Mouse (Mus musculus): ENCODE results near the gene Dync1li2. TPM values are rescaled to one million over a fixed set of nuclear protein-coding genes. Genes with fewer than 3 reads are reported as not detected.

The Dync1li2 gene
- polyA plus RNA-seq, 1 experiment from 2014 or later: 11.3 TPM

DNA sequence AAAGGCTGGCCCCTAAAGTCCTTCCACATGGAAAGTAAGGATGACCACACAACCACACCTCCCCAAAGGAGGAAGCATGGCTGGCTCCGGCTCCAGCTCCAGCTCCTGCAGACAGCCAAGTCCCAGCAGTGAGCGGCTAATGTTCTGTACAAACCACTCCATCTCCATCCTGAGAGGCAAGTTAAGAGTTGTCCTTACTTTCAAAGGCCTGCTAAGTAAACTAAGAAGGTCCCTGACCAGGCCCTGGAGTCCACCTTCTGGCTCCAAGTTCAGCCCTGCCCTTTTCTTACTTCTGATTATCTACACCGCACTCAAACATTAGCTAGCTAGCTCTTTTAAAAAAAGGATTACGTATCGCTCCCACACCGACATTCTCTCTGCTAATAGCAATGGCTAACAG is 49.1 kb downstream of the Dync1li2 start:
- Histone ChIP-seq H3K27ac (ENCODE audit: low read length) (no peak overlapping the region), H3K4me2 (ENCODE audit: low read depth, low read length) (no peak overlapping the region)

DNA sequence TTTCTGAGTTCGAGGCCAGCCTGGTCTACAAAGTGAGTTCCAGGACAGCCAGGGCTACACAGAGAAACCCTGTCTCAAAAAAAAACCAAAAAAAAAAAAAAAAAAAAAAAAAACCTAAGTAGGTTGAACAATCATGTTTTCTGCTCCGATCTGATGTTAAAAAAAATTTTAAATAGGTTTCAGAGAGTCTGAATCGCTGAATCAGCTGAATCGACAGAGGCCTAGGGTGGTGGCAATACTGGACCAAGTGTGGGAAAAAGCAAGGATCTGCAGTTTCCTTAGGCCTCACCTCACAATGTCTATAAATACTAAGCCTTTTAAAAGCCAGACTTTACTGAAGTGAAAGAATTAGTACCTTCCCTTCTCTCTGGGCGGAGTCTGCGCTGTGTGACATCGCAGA is 49.7 kb downstream of the Dync1li2 start:
- WGBS (ENCODE audit: insufficient replicate concordance): 84% methylated on average over 7 of the region's 7 CpGs

More for the DNA sequence above, 49.1 kb downstream of the Dync1li2 start:
- Histone ChIP-seq H3K4me3 (ENCODE audit: low read depth, low read length) (no peak overlapping the region), H3K27me3 (ENCODE audit: control insufficient read depth, insufficient read depth, low read depth, low read length) (peaks cover 21% of the 10 kb centered on the region), H3K36me3 (ENCODE audit: control insufficient read depth, insufficient read depth) (no peaks in the 10 kb centered on the region), H3K9ac (ENCODE audit: low read depth, low read length) (no peak overlapping the region), H3K9me3 (replicated peaks; ENCODE audit: control insufficient read depth, low read length) (no peaks in the 10 kb centered on the region), H3K4me1 (ENCODE audit: control insufficient read depth, low read depth, low read length) (peaks cover 7% of the 10 kb centered on the region)
- 79% methylated on average over 6 of the region's 6 CpGs for WGBS (ENCODE audit: insufficient replicate concordance)
- ATAC-seq (ENCODE audit: low read depth): no peak

GRCm38 (mm10) chr8:104390245-104390644 is 52.6 kb downstream of the Dync1li2 start:
- Histone ChIP-seq H3K36me3 (ENCODE audit: control insufficient read depth, insufficient read depth) (no peaks in the 10 kb centered on the region), H3K9me3 (replicated peaks; ENCODE audit: control insufficient read depth, low read length) (no peaks in the 10 kb centered on the region), H3K9ac (ENCODE audit: low read depth, low read length) (no peak overlapping the region), H3K4me2 (ENCODE audit: low read depth, low read length) (no peak overlapping the region), H3K4me3 (ENCODE audit: low read depth, low read length) (no peak overlapping the region), H3K4me1 (ENCODE audit: control insufficient read depth, low read depth, low read length) (peaks cover 7% of the 10 kb centered on the region), H3K27ac (ENCODE audit: low read length) (no peak overlapping the region), H3K27me3 (ENCODE audit: control insufficient read depth, insufficient read depth, low read depth, low read length) (peaks cover 10% of the 10 kb centered on the region)
- ATAC-seq (ENCODE audit: low read depth): no peak
- 68% methylated on average over 8 of the region's 8 CpGs for WGBS (ENCODE audit: insufficient replicate concordance)

More for the DNA sequence above, 49.7 kb downstream of the Dync1li2 start:
- H3K4me3 ChIP-seq (ENCODE audit: low read depth, low read length): no peak overlapping the region
- ATAC-seq (ENCODE audit: low read depth): no peak
- H3K9ac ChIP-seq (ENCODE audit: low read depth, low read length): no peak overlapping the region
- H3K27me3 ChIP-seq (ENCODE audit: control insufficient read depth, insufficient read depth, low read depth, low read length): peaks cover 21% of the 10 kb centered on the region
- no peaks in the 10 kb centered on the region for H3K9me3 ChIP-seq (replicated peaks; ENCODE audit: control insufficient read depth, low read length)
- H3K27ac ChIP-seq (ENCODE audit: low read length): no peak overlapping the region
- H3K36me3 ChIP-seq (ENCODE audit: control insufficient read depth, insufficient read depth): no peaks in the 10 kb centered on the region
- H3K4me2 ChIP-seq (ENCODE audit: low read depth, low read length): no peak overlapping the region
- peaks cover 7% of the 10 kb centered on the region for H3K4me1 ChIP-seq (ENCODE audit: control insufficient read depth, low read depth, low read length)

DNA sequence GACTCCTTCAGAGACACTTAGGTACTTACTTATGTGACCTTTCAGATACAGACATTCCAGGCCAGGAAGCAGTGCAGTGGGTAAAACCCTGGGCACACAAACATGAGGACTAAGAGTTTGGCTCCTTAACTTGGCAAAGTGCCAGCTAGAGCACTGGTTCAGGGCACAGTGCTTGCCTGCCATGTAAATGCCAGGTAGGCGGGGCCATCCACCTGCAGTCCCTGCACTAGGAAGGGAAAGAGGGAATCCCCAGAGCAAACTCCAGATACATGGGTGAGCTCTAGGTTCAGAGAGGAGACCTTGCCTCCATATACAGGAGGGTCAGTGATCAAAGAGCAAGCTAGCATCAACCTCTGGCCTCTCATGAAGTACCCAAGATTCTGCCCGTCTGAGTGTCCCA is 54.9 kb downstream of the Dync1li2 start:
- Histone ChIP-seq H3K36me3 (ENCODE audit: control insufficient read depth, insufficient read depth) (no peaks in the 10 kb centered on the region), H3K9me3 (replicated peaks; ENCODE audit: control insufficient read depth, low read length) (no peaks in the 10 kb centered on the region), H3K9ac (ENCODE audit: low read depth, low read length) (no peak overlapping the region), H3K4me3 (ENCODE audit: low read depth, low read length) (no peak overlapping the region), H3K4me2 (ENCODE audit: low read depth, low read length) (no peak overlapping the region), H3K27me3 (ENCODE audit: control insufficient read depth, insufficient read depth, low read depth, low read length) (no peaks in the 10 kb centered on the region), H3K4me1 (ENCODE audit: control insufficient read depth, low read depth, low read length) (no peaks in the 10 kb centered on the region; the same call in 1 of the 2 replicates), H3K27ac (ENCODE audit: low read length) (no peak overlapping the region)
- ATAC-seq (ENCODE audit: low read depth): no peak
- 68% methylated on average over 2 of the region's 2 CpGs for WGBS (ENCODE audit: insufficient replicate concordance)

GRCm38 (mm10) chr8:104387501-104387900 is 55.3 kb downstream of the Dync1li2 start:
- Histone ChIP-seq H3K9me3 (replicated peaks; ENCODE audit: control insufficient read depth, low read length) (no peaks in the 10 kb centered on the region), H3K9ac (ENCODE audit: low read depth, low read length) (no peak overlapping the region), H3K27ac (ENCODE audit: low read length) (no peak overlapping the region), H3K36me3 (ENCODE audit: control insufficient read depth, insufficient read depth) (no peaks in the 10 kb centered on the region), H3K4me3 (ENCODE audit: low read depth, low read length) (no peak overlapping the region), H3K4me2 (ENCODE audit: low read depth, low read length) (no peak overlapping the region), H3K27me3 (ENCODE audit: control insufficient read depth, insufficient read depth, low read depth, low read length) (no peaks in the 10 kb centered on the region), H3K4me1 (ENCODE audit: control insufficient read depth, low read depth, low read length) (no peaks in the 10 kb centered on the region; the same call in 1 of the 2 replicates)
- WGBS (ENCODE audit: insufficient replicate concordance): 56% methylated on average over 7 of the region's 7 CpGs
- no peak for ATAC-seq (ENCODE audit: low read depth)

DNA sequence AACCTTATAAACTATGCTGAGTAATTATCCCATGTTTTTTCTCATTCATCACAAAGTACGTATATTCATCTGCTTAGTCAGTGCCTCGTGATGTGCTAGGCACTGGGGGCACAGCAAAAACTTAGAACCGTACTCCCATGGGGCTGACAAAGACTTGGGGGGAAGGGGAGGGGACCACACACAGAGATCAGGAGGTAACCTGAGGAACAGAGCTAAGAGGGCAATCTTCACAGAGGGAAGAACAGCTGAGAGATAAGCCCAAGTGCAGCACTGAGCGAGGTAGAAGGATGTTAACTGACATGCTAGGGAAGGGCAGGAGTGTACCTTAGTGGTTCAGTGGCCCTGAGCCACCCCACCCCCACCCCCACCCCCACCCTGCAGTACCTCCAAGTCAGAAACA is 56.2 kb downstream of the Dync1li2 start:
- H3K27me3 ChIP-seq (ENCODE audit: control insufficient read depth, insufficient read depth, low read depth, low read length): no peaks in the 10 kb centered on the region
- H3K4me3 ChIP-seq (ENCODE audit: low read depth, low read length): no peak overlapping the region
- H3K9ac ChIP-seq (ENCODE audit: low read depth, low read length): no peak overlapping the region
- no peaks in the 10 kb centered on the region for H3K36me3 ChIP-seq (ENCODE audit: control insufficient read depth, insufficient read depth)
- H3K9me3 ChIP-seq (replicated peaks; ENCODE audit: control insufficient read depth, low read length): no peaks in the 10 kb centered on the region
- no peak overlapping the region for H3K27ac ChIP-seq (ENCODE audit: low read length)
- no peak for ATAC-seq (ENCODE audit: low read depth)
- 35% methylated on average over 4 of the region's 4 CpGs for WGBS (ENCODE audit: insufficient replicate concordance)
- no peaks in the 10 kb centered on the region; the same call in 1 of the 2 replicates for H3K4me1 ChIP-seq (ENCODE audit: control insufficient read depth, low read depth, low read length)
- H3K4me2 ChIP-seq (ENCODE audit: low read depth, low read length): no peak overlapping the region

DNA sequence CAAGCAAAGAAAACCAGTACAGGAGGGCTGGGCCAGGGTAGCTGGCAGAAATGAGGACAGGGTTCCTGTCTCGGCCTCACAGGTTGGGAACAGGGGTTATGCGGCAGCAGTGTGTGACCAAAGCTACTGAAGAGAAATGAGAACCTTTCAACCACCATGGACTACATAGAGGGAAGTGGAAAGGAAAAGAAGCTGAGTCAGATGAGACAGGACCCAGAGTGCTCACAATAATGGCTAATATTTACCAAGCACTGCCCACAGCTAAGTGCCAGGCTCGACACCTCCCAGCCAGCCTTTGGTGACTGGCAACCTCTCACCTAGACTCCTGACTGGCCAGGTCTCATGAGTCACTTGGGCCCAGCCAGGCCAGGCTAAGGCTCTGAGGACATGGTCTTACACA is 58.9 kb downstream of the Dync1li2 start:
- 36% methylated on average over 3 of the region's 3 CpGs for WGBS (ENCODE audit: insufficient replicate concordance)

DNA sequence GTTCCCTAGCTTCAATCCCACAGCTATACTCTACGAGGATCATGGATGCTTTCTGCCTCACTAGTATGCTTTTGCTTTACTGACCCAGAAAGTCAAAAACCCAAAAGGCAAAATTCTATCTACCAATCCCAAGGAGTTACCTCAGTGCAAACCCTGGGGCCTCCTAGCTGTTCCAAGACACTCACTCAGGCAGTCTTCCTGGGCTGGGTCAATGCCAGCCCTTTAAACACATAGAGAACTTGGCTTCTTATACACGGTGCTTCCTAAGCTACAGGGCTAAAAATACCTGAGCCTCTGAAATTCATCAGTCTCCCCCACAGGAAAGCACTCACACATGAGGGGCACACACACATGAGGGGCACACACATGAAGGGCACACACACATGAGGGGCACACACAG is 59.6 kb downstream of the Dync1li2 start:
- no peak overlapping the region for H3K27ac ChIP-seq (ENCODE audit: low read length)
- no peaks in the 10 kb centered on the region for H3K9me3 ChIP-seq (replicated peaks; ENCODE audit: control insufficient read depth, low read length)
- H3K9ac ChIP-seq (ENCODE audit: low read depth, low read length): no peak overlapping the region
- H3K36me3 ChIP-seq (ENCODE audit: control insufficient read depth, insufficient read depth): no peaks in the 10 kb centered on the region
- H3K4me2 ChIP-seq (ENCODE audit: low read depth, low read length): no peak overlapping the region
- 55% methylated on average over 2 of the region's 2 CpGs for WGBS (ENCODE audit: insufficient replicate concordance)
- no peaks in the 10 kb centered on the region for H3K27me3 ChIP-seq (ENCODE audit: control insufficient read depth, insufficient read depth, low read depth, low read length)
- H3K4me1 ChIP-seq (ENCODE audit: control insufficient read depth, low read depth, low read length): no peaks in the 10 kb centered on the region
- H3K4me3 ChIP-seq (ENCODE audit: low read depth, low read length): no peak overlapping the region
- ATAC-seq (ENCODE audit: low read depth): no peak

More for the DNA sequence above, 58.9 kb downstream of the Dync1li2 start:
- Histone ChIP-seq H3K4me1 (ENCODE audit: control insufficient read depth, low read depth, low read length) (no peaks in the 10 kb centered on the region), H3K27me3 (ENCODE audit: control insufficient read depth, insufficient read depth, low read depth, low read length) (no peaks in the 10 kb centered on the region), H3K9ac (ENCODE audit: low read depth, low read length) (no peak overlapping the region), H3K9me3 (replicated peaks; ENCODE audit: control insufficient read depth, low read length) (no peaks in the 10 kb centered on the region), H3K36me3 (ENCODE audit: control insufficient read depth, insufficient read depth) (no peaks in the 10 kb centered on the region), H3K4me2 (ENCODE audit: low read depth, low read length) (no peak overlapping the region), H3K4me3 (ENCODE audit: low read depth, low read length) (no peak overlapping the region), H3K27ac (ENCODE audit: low read length) (no peak overlapping the region)
- no peak for ATAC-seq (ENCODE audit: low read depth)

DNA sequence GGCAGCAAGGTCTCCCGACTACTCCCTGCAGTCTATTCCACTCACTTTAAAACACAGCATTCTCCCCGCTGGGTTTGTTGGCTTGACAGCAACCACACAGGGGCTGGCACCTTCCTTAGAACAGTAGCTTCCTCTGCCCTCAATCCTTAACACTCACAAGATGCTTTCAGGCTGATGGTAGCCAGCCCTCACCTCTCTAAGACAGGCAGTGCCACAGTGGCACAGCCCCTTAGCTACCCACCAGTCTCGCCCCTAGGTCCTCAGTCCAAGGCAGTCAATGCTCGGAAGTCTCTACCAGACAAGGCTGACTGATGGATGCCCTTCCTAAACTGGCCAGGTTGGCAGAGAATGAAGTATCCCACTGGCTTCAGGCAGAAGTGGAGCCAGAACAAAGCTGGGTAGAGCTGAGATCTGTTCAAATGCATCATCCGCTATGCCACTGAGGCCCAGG is 61.9 kb downstream of the Dync1li2 start:
- Histone ChIP-seq H3K27ac (ENCODE audit: low read length) (no peak overlapping the region), H3K36me3 (ENCODE audit: control insufficient read depth, insufficient read depth) (no peaks in the 10 kb centered on the region), H3K9ac (ENCODE audit: low read depth, low read length) (no peak overlapping the region), H3K4me3 (ENCODE audit: low read depth, low read length) (no peak overlapping the region), H3K9me3 (replicated peaks; ENCODE audit: control insufficient read depth, low read length) (no peaks in the 10 kb centered on the region), H3K4me2 (ENCODE audit: low read depth, low read length) (no peak overlapping the region), H3K27me3 (ENCODE audit: control insufficient read depth, insufficient read depth, low read depth, low read length) (no peaks in the 10 kb centered on the region), H3K4me1 (ENCODE audit: control insufficient read depth, low read depth, low read length) (no peaks in the 10 kb centered on the region)
- 65% methylated on average over 5 of the region's 5 CpGs for whole genome bisulfite sequencing (ENCODE audit: insufficient replicate concordance)
- ATAC-seq (ENCODE audit: low read depth): no peak
